Mouse (Mus musculus): ENCODE data around the gene Sgms1. TPM values are rescaled to one million over a fixed set of nuclear protein-coding genes. Genes with fewer than 3 reads are reported as not detected.
"Not testable (repeated sequence)": the region's sequence is repeated elsewhere in the genome, so short reads cannot be mapped to it uniquely, and the experiment has no call there.

Sgms1 gene
- polyA plus RNA-seq, 1 experiment from 2014 or later, result 19.2 TPM

GRCm38 (mm10) chr19:32102976-32103300 is 286.6 kb downstream of the Sgms1 start:
- H3K36me3 ChIP-seq, result no peaks in the 10 kb centered on the region
- H3K27ac ChIP-seq, result peak overlapping the region; percentile 46; the same call in 1 of the 2 replicates
- 0 out of 2 replicates have a peak, but pooled peaks cover 9% of the 10 kb centered on the region for H3K4me1 ChIP-seq
- H3K9me3 ChIP-seq (replicated peaks), result no peaks in the 10 kb centered on the region
- 0 out of 2 replicates have a peak overlapping the region, but pooled peaks have one; percentile 28 for H3K9ac ChIP-seq
- peak; percentile 57 for ATAC-seq (ENCODE audit: low FRiP score)
- 8% methylated on average over 9 of the region's 9 CpGs for WGBS
- no peaks in the 10 kb centered on the region for H3K27me3 ChIP-seq
- peak overlapping the region; percentile 55 for H3K4me2 ChIP-seq (replicated peaks)
- peak overlapping the region; percentile 29 for H3K4me3 ChIP-seq

GRCm38 (mm10) chr19:32102294-32102975 is 287.1 kb downstream of the Sgms1 start:
- Histone ChIP-seq H3K36me3 (no peaks in the 10 kb centered on the region), H3K4me2 (replicated peaks) (peak overlapping the region; percentile 55), H3K9me3 (replicated peaks) (no peaks in the 10 kb centered on the region), H3K9ac (0 out of 2 replicates have a peak overlapping the region, but pooled peaks have one; percentile 28), H3K4me3 (peak overlapping the region; percentile 29), H3K27ac (peak overlapping the region; percentile 46; the same call in 1 of the 2 replicates), H3K4me1 (0 out of 2 replicates have a peak, but pooled peaks cover 9% of the 10 kb centered on the region), H3K27me3 (no peaks in the 10 kb centered on the region)
- whole genome bisulfite sequencing, result 14% methylated on average over 18 of the region's 18 CpGs
- ATAC-seq (ENCODE audit: low FRiP score), result peak; percentile 57; the same call in 1 of the 2 replicates

- Histone ChIP-seq H3K9ac (no peak overlapping the region), H3K4me2 (replicated peaks) (no peak overlapping the region), H3K36me3 (no peaks in the 10 kb centered on the region), H3K4me3 (no peak overlapping the region), H3K9me3 (replicated peaks) (no peaks in the 10 kb centered on the region), H3K4me1 (0 out of 2 replicates have a peak, but pooled peaks cover 9% of the 10 kb centered on the region), H3K27me3 (no peaks in the 10 kb centered on the region), H3K27ac (no peak overlapping the region)
- ATAC-seq (ENCODE audit: low FRiP score), result no peak
- WGBS, result 69% methylated on average over 3 of the region's 3 CpGs
Observed at GRCm38 (mm10) chr19:32098582-32098981, 290.9 kb downstream of the Sgms1 start.

GRCm38 (mm10) chr19:32092358-32092757 is 297.2 kb downstream of the Sgms1 start:
- Histone ChIP-seq H3K4me3 (no peak overlapping the region), H3K4me2 (replicated peaks) (no peak overlapping the region), H3K4me1 (no peaks in the 10 kb centered on the region), H3K9me3 (replicated peaks) (no peaks in the 10 kb centered on the region), H3K27ac (no peak overlapping the region), H3K27me3 (no peaks in the 10 kb centered on the region), H3K9ac (no peak overlapping the region), H3K36me3 (no peaks in the 10 kb centered on the region)
- WGBS, result 87% methylated on average over 4 of the region's 4 CpGs
- no peak for ATAC-seq (ENCODE audit: low FRiP score)

DNA sequence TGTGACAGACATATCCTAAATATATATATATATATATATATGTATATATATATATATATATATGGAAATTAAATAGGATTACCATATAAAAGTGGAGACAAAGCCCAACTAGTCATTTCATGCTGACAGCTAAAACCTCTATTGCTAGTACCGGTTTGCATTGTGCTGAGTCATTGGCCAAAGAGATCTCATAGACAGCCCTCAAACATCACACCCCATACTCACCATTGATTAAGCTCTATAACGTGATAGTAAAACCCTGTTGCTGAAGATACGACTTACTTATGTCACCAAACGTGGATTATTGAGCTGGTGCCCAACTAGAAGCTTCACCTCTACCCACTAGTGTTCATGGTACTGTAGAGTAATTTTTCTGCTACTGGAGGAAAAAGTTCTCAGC is 298.7 kb downstream of the Sgms1 start:
- H3K27ac ChIP-seq, result no peak overlapping the region
- H3K4me2 ChIP-seq (replicated peaks), result no peak overlapping the region
- H3K4me1 ChIP-seq, result no peaks in the 10 kb centered on the region
- WGBS, result 92% methylated on average over 4 of the region's 4 CpGs
- H3K4me3 ChIP-seq, result no peak overlapping the region
- H3K36me3 ChIP-seq, result no peaks in the 10 kb centered on the region
- ATAC-seq (ENCODE audit: low FRiP score), result no peak
- no peak overlapping the region for H3K9ac ChIP-seq
- H3K9me3 ChIP-seq (replicated peaks), result no peaks in the 10 kb centered on the region
- H3K27me3 ChIP-seq, result no peaks in the 10 kb centered on the region

GRCm38 (mm10) chr19:32088570-32088969 is 300.9 kb downstream of the Sgms1 start:
- no peak overlapping the region for H3K27ac ChIP-seq
- no peak overlapping the region for H3K9ac ChIP-seq
- H3K9me3 ChIP-seq (replicated peaks), result no peaks in the 10 kb centered on the region
- no peaks in the 10 kb centered on the region for H3K36me3 ChIP-seq
- no peak for ATAC-seq (ENCODE audit: low FRiP score)
- H3K27me3 ChIP-seq, result no peaks in the 10 kb centered on the region
- H3K4me2 ChIP-seq (replicated peaks), result no peak overlapping the region
- 96% methylated on average over 1 of the region's 1 CpGs for WGBS
- no peak overlapping the region for H3K4me3 ChIP-seq
- H3K4me1 ChIP-seq, result no peaks in the 10 kb centered on the region

- ATAC-seq (ENCODE audit: low FRiP score), result no peak
- H3K9me3 ChIP-seq (replicated peaks), result no peaks in the 10 kb centered on the region
- H3K36me3 ChIP-seq, result no peaks in the 10 kb centered on the region
- H3K9ac ChIP-seq, result no peak overlapping the region
- H3K4me1 ChIP-seq, result no peaks in the 10 kb centered on the region
- H3K4me3 ChIP-seq, result no peak overlapping the region
- H3K27me3 ChIP-seq, result no peaks in the 10 kb centered on the region
- 83% methylated on average over 6 of the region's 6 CpGs for WGBS
- no peak overlapping the region for H3K27ac ChIP-seq
- no peak overlapping the region for H3K4me2 ChIP-seq (replicated peaks)
Observed at GRCm38 (mm10) chr19:32087736-32088470, 301.6 kb downstream of the Sgms1 start.

DNA sequence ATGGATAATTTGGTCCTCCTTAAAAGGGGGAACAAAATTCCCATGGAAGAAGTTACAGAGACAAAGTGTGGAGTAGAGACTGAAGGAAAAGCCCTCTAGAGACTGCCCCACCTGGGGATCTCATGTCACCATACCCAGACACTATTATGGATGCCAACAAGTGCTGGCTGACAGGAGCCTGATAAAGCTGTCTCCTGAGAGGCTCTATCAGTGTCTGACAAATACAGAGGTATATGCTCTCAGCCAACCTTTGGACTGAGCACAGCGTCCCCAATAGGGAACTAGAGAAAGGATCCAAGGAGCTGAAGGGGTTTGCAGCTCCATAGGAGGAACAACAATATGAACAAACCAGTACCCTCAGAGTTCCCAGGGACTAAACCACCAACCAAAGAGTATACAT is 304.7 kb downstream of the Sgms1 start:
- H3K9ac ChIP-seq; H3K36me3 ChIP-seq; H3K27ac ChIP-seq; H3K4me2 ChIP-seq (replicated peaks); H3K9me3 ChIP-seq (replicated peaks); H3K27me3 ChIP-seq; H3K4me3 ChIP-seq; H3K4me1 ChIP-seq; ATAC-seq (ENCODE audit: low FRiP score): not testable (repeated sequence)
- WGBS, result 93% methylated on average over 1 of the region's 1 CpGs

Other genes starting within 250 kb of the Sgms1 start
- gene Rpl9-ps6, start 76.9 kb upstream of the Sgms1 start, polyA plus RNA-seq (2016; fragmentation: Nextera tagmentation; extraction: Ambion mirVana), result 64.5 and 71.5 TPM in 2 replicates
- 66.9 and 69.4 TPM in 2 replicates for gene Minpp1, start 96.1 kb upstream of the Sgms1 start, polyA plus RNA-seq (2016; fragmentation: Nextera tagmentation; extraction: Ambion mirVana)
- gene Papss2, start 206.1 kb upstream of the Sgms1 start, polyA plus RNA-seq (2016; fragmentation: Nextera tagmentation; extraction: Ambion mirVana), result 5.7 and 12.4 TPM in 2 replicates

Data from hindbrain, embryonic 12.5 days (tissue).